Mouse (Mus musculus): ENCODE data around the gene Tfeb. TPM values are rescaled to one million over a fixed set of nuclear protein-coding genes. Genes with fewer than 3 reads are reported as not detected.

Tfeb gene
- polyA plus RNA-seq (2015; fragmentation: Nextera tagmentation; extraction: Ambion mirVana): 4.6 and 5.3 TPM in 2 replicates

GRCm38 (mm10) chr17:47736856-47737255 is at the start of gene Tfeb:
Tfeb (plus strand) TSS chr17:47737030.
- Histone ChIP-seq H3K36me3 (replicated peaks) (no peaks in the 10 kb centered on the region), H3K9me3 (replicated peaks) (no peaks in the 10 kb centered on the region), H3K4me3 (replicated peaks) (peak within 1 kb of the TSS; percentile 73), H3K27ac (replicated peaks) (peak within 1 kb of the TSS; percentile 78), H3K4me1 (replicated peaks) (peaks cover 41% of the 10 kb centered on the region), H3K9ac (peak within 1 kb of the TSS; percentile 68), H3K27me3 (peaks cover 31% of the 10 kb centered on the region), H3K4me2 (peak within 1 kb of the TSS; percentile 99)
- ATAC-seq (ENCODE audit: insufficient read depth): peak; percentile 75
- WGBS (ENCODE audit: insufficient replicate concordance): under 1% methylated on average over 44 of the region's 47 CpGs

- WGBS (ENCODE audit: insufficient replicate concordance): 1% methylated on average over 70 of the region's 70 CpGs
- H3K9ac ChIP-seq: peak overlapping the region; percentile 70
Measured at GRCm38 (mm10) chr17:47687409-47688343, 49.2 kb upstream of the Tfeb start.

GRCm38 (mm10) chr17:47688344-47688607 is 48.6 kb upstream of the Tfeb start, which contains the start of gene Tomm6:
Tomm6 (minus strand) TSS chr17:47688386.
- H3K9ac ChIP-seq: peak within 1 kb of the TSS; percentile 70
- no peaks in the 10 kb centered on the region for H3K9me3 ChIP-seq (replicated peaks)
- H3K4me2 ChIP-seq: peak within 1 kb of the TSS; percentile 97
- WGBS (ENCODE audit: insufficient replicate concordance): under 1% methylated on average over 9 of the region's 9 CpGs
- peaks cover 29% of the 10 kb centered on the region; the same call in 1 of the 2 replicates for H3K27me3 ChIP-seq
- no peak for ATAC-seq (ENCODE audit: insufficient read depth)
- H3K4me3 ChIP-seq (replicated peaks): peak within 1 kb of the TSS; percentile 86
- H3K36me3 ChIP-seq (replicated peaks): peaks cover 36% of the 10 kb centered on the region
- peak within 1 kb of the TSS; percentile 78 for H3K27ac ChIP-seq (replicated peaks)
- H3K4me1 ChIP-seq (replicated peaks): peaks cover 38% of the 10 kb centered on the region

More at GRCm38 (mm10) chr17:47687409-47688343, 49.2 kb upstream of the Tfeb start:
- peak overlapping the region; percentile 78 for H3K27ac ChIP-seq (replicated peaks)
- peaks cover 44% of the 10 kb centered on the region for H3K4me1 ChIP-seq (replicated peaks)
- peak overlapping the region; percentile 97 for H3K4me2 ChIP-seq
- peaks cover 24% of the 10 kb centered on the region; the same call in 1 of the 2 replicates for H3K27me3 ChIP-seq
- H3K9me3 ChIP-seq (replicated peaks): no peaks in the 10 kb centered on the region
- peaks cover 42% of the 10 kb centered on the region for H3K36me3 ChIP-seq (replicated peaks)
- H3K4me3 ChIP-seq (replicated peaks): peak overlapping the region; percentile 86
- ATAC-seq (ENCODE audit: insufficient read depth): peak; percentile 87

GRCm38 (mm10) chr17:47688608-47689575 is 47.9 kb upstream of the Tfeb start, which contains the start of gene Frs3:
Frs3 (plus strand) TSS chr17:47689030.
- 2% methylated on average over 58 of the region's 58 CpGs for WGBS (ENCODE audit: insufficient replicate concordance)
- Histone ChIP-seq H3K4me1 (replicated peaks) (peaks cover 41% of the 10 kb centered on the region), H3K4me3 (replicated peaks) (peak within 1 kb of the TSS; percentile 86), H3K36me3 (replicated peaks) (peaks cover 30% of the 10 kb centered on the region), H3K27me3 (peaks cover 35% of the 10 kb centered on the region), H3K9me3 (replicated peaks) (no peaks in the 10 kb centered on the region), H3K4me2 (peak within 1 kb of the TSS; percentile 97), H3K27ac (replicated peaks) (peak within 1 kb of the TSS; percentile 78), H3K9ac (peak within 1 kb of the TSS; percentile 70)
- peak; percentile 57 for ATAC-seq (ENCODE audit: insufficient read depth)

GRCm38 (mm10) chr17:47689894-47690293 is 46.9 kb upstream of the Tfeb start:
- no peak overlapping the region for H3K4me2 ChIP-seq
- H3K9me3 ChIP-seq (replicated peaks): no peaks in the 10 kb centered on the region
- ATAC-seq (ENCODE audit: insufficient read depth): no peak
- H3K9ac ChIP-seq: no peak overlapping the region
- 59% methylated on average over 8 of the region's 8 CpGs for WGBS (ENCODE audit: insufficient replicate concordance)
- H3K27me3 ChIP-seq: peaks cover 45% of the 10 kb centered on the region
- no peak overlapping the region for H3K27ac ChIP-seq (replicated peaks)
- peaks cover 22% of the 10 kb centered on the region for H3K36me3 ChIP-seq (replicated peaks)
- H3K4me1 ChIP-seq (replicated peaks): peaks cover 51% of the 10 kb centered on the region
- H3K4me3 ChIP-seq (replicated peaks): 0 out of 2 replicates have a peak overlapping the region, but pooled peaks have one; percentile 86

- no peak for ATAC-seq (ENCODE audit: insufficient read depth)
- no peak overlapping the region for H3K9ac ChIP-seq
- H3K4me1 ChIP-seq (replicated peaks): peaks cover 56% of the 10 kb centered on the region
- H3K9me3 ChIP-seq (replicated peaks): no peaks in the 10 kb centered on the region
- H3K4me2 ChIP-seq: no peak overlapping the region
- H3K27ac ChIP-seq (replicated peaks): no peak overlapping the region
- H3K4me3 ChIP-seq (replicated peaks): no peak overlapping the region
- H3K27me3 ChIP-seq: peaks cover 63% of the 10 kb centered on the region
- 77% methylated on average over 3 of the region's 3 CpGs for WGBS (ENCODE audit: insufficient replicate concordance)
- H3K36me3 ChIP-seq (replicated peaks): peaks cover 5% of the 10 kb centered on the region; the same call in 1 of the 2 replicates
Measured at GRCm38 (mm10) chr17:47691650-47692049, 45.2 kb upstream of the Tfeb start.

GRCm38 (mm10) chr17:47693671-47694441 is 43.0 kb upstream of the Tfeb start:
- H3K4me1 ChIP-seq (replicated peaks): peaks cover 35% of the 10 kb centered on the region
- WGBS (ENCODE audit: insufficient replicate concordance): 47% methylated on average over 13 of the region's 13 CpGs
- peak overlapping the region; percentile 95 for H3K4me2 ChIP-seq
- H3K27me3 ChIP-seq: peaks cover 78% of the 10 kb centered on the region
- no peaks in the 10 kb centered on the region for H3K36me3 ChIP-seq (replicated peaks)
- ATAC-seq (ENCODE audit: insufficient read depth): no peak
- H3K9ac ChIP-seq: no peak overlapping the region
- no peaks in the 10 kb centered on the region for H3K9me3 ChIP-seq (replicated peaks)
- peak overlapping the region; percentile 67 for H3K4me3 ChIP-seq (replicated peaks)
- no peak overlapping the region for H3K27ac ChIP-seq (replicated peaks)

- H3K27ac ChIP-seq (replicated peaks): 0 out of 2 replicates have a peak within 1 kb of the TSS, but pooled peaks have one; percentile 48
- no peak for ATAC-seq (ENCODE audit: insufficient read depth)
- peak within 1 kb of the TSS; percentile 67 for H3K4me3 ChIP-seq (replicated peaks)
- H3K27me3 ChIP-seq: peaks cover 73% of the 10 kb centered on the region
- peaks cover 32% of the 10 kb centered on the region for H3K4me1 ChIP-seq (replicated peaks)
- H3K9ac ChIP-seq: peak within 1 kb of the TSS; percentile 63
- no peaks in the 10 kb centered on the region for H3K9me3 ChIP-seq (replicated peaks)
- H3K36me3 ChIP-seq (replicated peaks): no peaks in the 10 kb centered on the region
- H3K4me2 ChIP-seq: peak within 1 kb of the TSS; percentile 95
- 2% methylated on average over 3 of the region's 3 CpGs for WGBS (ENCODE audit: insufficient replicate concordance)
Measured at GRCm38 (mm10) chr17:47694442-47694502, 42.6 kb upstream of the Tfeb start, which contains the start of gene Gm21981. Gm21981 (minus strand) TSS chr17:47694455.

GRCm38 (mm10) chr17:47694503-47695336 is 42.1 kb upstream of the Tfeb start, which contains the start of gene Prickle4:
Prickle4 (minus strand) TSS chr17:47694736.
- H3K4me1 ChIP-seq (replicated peaks): peaks cover 32% of the 10 kb centered on the region
- H3K36me3 ChIP-seq (replicated peaks): no peaks in the 10 kb centered on the region
- under 1% methylated on average over 73 of the region's 82 CpGs for WGBS (ENCODE audit: insufficient replicate concordance)
- H3K4me2 ChIP-seq: peak within 1 kb of the TSS; percentile 95
- peak; percentile 86 for ATAC-seq (ENCODE audit: insufficient read depth)
- H3K27me3 ChIP-seq: peaks cover 73% of the 10 kb centered on the region
- H3K9me3 ChIP-seq (replicated peaks): no peaks in the 10 kb centered on the region
- H3K27ac ChIP-seq (replicated peaks): 0 out of 2 replicates have a peak within 1 kb of the TSS, but pooled peaks have one; percentile 48
- H3K9ac ChIP-seq: peak within 1 kb of the TSS; percentile 63
- H3K4me3 ChIP-seq (replicated peaks): peak within 1 kb of the TSS; percentile 67

- H3K4me2 ChIP-seq: peak overlapping the region; percentile 95
- H3K9ac ChIP-seq: peak overlapping the region; percentile 63
- H3K27me3 ChIP-seq: peaks cover 72% of the 10 kb centered on the region
- no peaks in the 10 kb centered on the region for H3K9me3 ChIP-seq (replicated peaks)
- peak overlapping the region; percentile 67 for H3K4me3 ChIP-seq (replicated peaks)
- ATAC-seq (ENCODE audit: insufficient read depth): no peak
- WGBS (ENCODE audit: insufficient replicate concordance): 0% methylated on average over 23 of the region's 23 CpGs
- H3K36me3 ChIP-seq (replicated peaks): no peaks in the 10 kb centered on the region
- H3K4me1 ChIP-seq (replicated peaks): peaks cover 36% of the 10 kb centered on the region
- no peak overlapping the region for H3K27ac ChIP-seq (replicated peaks)
Measured at GRCm38 (mm10) chr17:47695337-47695710, 41.5 kb upstream of the Tfeb start.
